Mouse (Mus musculus) embryo, embryonic 10.5 days (tissue): ENCODE measurements at regions not wholly inside any gene's neighbourhood (a gene's known extent, or its start where the extent isn't known, plus 50 kb on each side); places are given as distances from the start of the nearest gene placed in this dataset.

Experiments used
- DNase-seq: peaks from one replicate; pipeline ENCODE4 v3.0.0-alpha.2; 2015; ENCODE audit warnings: low spot score

GRCm38 (mm10) chr3:9200156-9200555 is 409.7 kb downstream of the Zfp704 start:
- DNase-seq = no peak

DNA sequence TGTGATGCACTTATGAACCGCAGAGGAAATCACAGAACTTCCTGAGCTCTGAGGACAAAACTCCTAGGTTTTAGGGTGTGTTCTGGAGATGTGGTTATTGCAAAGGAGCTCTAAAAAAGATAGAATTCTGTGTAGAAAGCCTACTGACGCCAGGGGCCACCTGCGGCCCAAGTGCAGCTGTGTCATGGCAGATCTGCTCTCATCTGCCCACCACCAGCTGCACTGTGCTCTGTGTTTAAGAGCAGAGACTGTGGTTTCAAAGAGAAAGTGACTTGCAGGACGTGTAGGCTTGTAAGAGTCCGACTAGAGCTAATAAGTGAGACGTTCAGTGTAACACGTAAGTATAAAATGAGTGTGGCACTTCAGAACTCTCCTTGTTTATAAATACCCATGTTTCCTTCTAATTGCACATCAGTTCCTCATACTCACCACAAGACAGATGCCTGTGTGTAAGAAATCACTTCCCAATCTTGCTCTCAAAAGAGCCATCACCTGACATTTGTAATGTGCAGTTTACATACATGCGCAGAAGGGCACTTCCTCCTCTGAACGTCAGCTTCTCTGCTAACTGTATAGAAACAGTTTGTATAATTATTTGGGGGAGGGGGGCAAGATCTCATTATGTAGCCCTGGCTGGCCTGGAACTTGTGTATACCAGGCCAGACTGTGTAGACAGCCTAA is 411.1 kb downstream of the Zfp704 start:
- DNase-seq = no peak

DNA sequence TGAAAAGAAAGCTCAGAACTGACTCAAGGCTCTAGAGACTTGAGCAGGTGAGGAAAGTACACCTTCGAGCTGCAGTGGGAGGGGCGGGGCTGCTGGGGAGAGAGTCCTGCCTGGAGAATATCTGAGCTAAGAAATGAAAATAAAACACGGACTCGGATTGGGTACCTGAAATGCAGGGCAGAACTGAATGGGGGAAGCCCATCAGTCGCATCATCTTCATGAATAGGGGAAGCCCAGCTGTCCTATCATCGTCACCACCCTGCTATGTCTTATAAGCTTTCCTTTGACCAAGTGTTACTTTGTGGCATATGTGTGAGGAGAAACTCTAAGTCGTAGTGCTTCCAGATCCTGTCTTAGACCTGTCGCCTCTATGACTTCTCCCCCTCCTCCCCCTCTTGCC is 414.1 kb downstream of the Zfp704 start:
- no peak for DNase-seq

DNA sequence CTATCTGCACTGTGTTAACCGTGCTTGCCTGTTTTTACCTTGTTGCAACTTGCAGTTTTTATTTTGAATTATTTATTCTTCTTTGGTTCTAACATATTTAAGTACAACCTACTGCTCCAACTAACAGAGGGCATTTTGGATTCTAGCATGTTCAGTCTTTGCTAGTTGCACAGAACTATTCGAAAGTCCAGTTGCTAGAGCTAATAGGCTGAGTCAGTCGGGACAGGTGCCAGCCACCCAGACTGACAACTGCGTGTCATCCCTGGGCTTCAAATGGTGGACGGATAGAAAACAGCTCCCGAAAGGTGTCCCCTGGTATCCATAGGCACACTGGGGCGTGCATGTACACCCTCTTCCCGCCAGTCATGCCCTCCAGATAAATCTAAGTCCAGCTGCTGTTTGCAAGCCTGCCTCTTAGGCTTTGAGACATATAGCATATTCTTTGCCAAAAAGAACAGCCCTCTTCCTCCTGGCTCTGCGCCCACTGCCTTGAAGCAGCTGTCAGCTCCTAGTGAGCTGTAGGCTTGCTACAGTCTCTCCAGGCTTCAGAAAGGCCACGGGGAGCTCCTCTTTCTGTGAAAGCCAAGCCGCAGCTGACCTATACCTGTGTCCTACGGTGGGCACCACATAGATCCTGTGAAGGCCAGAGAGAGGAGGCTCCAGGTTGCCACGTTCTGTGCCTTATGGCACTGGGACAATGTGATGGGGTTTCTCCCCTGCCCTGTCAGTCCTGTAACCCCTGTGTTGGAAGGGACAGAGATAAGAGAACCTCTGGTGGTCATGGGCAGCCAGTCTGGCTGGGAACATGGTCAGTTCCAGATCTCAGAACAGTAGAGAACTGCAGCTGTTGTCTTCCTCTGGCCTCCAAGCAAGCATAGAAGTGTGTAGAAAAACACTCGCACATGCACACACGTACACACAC is 420.3 kb downstream of the Zfp704 start:
- no peak for DNase-seq

- DNase-seq = no peak
Measured at GRCm38 (mm10) chr3:9186364-9187120, 423.3 kb downstream of the Zfp704 start.

GRCm38 (mm10) chr3:9181576-9181975 is 428.3 kb downstream of the Zfp704 start:
- DNase-seq = no peak

- DNase-seq = peak; percentile 44
Measured at GRCm38 (mm10) chr3:9179641-9180040, 430.2 kb downstream of the Zfp704 start.

- DNase-seq = no peak
Measured at GRCm38 (mm10) chr3:9174517-9174832, 435.4 kb downstream of the Zfp704 start.

DNA sequence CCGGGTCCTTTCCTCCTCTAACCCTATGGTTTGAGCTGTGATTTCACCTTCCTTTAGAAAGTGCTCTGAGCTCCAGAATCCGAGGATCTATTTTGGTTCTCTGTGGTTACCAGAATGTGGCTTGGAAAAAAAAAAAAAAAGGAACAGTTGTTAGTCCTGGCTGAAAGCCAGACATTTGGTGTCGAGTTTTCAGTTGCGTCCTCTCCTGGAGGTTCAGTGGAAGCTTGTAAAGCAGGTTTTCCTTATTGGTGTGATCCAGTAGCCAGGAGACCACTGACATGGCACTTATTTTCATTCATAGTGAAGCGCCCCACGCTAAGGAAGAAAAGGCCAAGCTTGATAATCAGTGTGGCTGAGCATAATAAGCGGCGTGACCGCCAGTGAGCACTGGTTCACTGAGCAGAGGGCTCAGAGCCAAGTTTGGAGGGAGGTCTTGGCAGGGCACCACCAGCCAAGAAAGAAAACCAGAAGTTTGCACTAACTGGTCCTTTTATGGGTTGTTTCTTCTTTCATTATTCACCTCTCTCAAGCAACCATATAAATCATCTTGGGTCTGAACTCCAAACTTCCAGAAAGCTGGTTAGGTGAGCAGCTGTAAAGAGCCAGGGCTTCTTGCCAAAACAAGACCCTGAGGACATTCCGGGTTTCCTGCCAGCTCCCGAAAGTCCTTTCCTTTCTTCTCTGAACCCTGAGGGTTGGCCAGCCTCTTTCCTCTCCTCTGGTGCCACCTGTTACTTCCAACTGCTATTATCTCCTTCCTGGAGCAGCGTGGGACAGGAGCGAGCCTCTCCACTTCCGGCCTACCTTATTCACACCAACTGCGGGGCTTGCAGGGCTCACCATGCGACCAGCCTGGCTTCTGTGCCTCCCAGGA is 436.0 kb downstream of the Zfp704 start:
- DNase-seq = no peak

DNA sequence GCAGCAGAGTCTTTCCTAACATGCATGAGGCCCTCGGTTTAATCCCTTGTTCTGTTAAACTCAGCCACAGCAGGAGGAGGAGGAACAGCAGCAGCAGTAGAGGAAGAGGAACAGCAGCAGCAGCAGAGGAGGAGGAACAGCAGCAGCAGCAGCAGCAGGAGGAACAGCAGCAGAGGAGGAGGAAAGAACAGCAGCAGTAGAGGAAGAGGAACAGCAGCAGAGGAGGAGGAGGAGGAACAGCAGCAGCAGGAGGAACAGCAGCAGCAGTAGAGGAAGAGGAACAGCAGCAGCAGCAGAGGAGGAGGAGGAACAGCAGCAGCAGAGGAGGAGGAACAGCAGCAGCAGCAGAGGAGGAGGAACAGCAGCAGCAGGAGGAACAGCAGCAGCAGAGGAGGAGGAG is 437.9 kb downstream of the Zfp704 start:
- DNase-seq = no peak

GRCm38 (mm10) chr3:9168955-9169354 is 440.9 kb downstream of the Zfp704 start:
- no peak for DNase-seq

GRCm38 (mm10) chr3:9159073-9159472 is 450.8 kb downstream of the Zfp704 start:
- DNase-seq = peak; percentile 34

- DNase-seq = no peak
Measured at GRCm38 (mm10) chr3:9154172-9154571, 455.7 kb downstream of the Zfp704 start.

GRCm38 (mm10) chr3:9153690-9154089 is 456.2 kb downstream of the Zfp704 start:
- DNase-seq = no peak

GRCm38 (mm10) chr3:9152256-9152655 is 457.6 kb downstream of the Zfp704 start:
- no peak for DNase-seq

DNA sequence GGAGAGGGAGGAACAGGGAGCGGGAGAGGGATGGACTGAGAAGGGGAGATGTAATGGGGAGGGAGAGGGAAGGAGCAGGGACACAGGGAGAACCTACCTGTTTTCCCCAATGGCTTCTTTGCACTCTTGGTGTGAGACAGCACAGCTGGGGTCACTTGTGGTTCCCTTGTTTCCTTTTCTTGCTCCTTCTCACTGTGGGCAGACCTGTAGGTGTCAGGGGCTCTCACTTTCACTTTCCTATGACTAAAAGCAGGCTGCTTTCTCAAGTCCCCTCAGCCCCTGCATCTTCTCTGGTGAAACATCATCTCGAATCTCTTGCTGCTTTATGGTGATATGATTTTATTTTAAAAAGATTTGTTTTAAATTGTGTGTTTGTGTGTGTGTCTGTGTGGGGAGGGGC is 458.3 kb downstream of the Zfp704 start:
- DNase-seq = no peak

DNA sequence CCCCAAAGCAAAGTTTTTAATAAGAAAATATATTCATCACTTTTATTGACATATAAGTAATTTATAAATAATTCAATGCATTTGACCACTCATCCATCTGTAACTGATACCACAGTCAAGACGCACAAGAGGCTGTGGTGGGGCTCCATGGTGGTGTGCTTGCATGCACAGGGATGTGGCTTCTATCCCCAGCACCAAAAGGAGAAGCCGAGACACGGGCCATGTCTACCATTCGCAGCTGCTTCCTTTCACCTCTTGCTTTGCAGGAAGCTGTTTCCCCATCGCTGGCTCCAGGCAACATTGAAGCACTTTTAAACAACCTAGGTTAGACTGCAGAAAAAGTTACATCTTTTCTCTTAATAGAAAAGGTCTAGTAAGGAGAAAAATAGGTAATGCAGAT is 461.3 kb downstream of the Zfp704 start:
- DNase-seq = no peak

DNA sequence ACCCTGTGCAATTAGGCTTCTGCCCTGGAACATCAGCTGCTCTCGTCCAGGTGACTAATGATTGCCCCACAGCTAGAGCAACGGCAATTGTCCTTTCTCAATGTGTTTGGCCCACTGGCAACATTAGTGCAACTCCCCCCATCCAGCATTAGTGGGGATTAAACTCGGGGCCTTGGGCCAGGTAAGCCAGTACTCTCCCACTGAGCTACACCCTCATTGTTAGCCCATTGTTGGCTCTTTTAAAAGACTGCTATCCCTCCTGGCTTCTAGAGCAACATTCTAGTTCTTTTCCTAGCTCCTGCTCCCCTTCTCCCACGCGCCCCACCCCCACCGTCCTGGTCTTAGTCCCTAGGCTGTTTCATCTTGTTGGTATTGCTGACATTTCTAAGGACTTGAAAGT is 463.4 kb downstream of the Zfp704 start:
- no peak for DNase-seq

GRCm38 (mm10) chr3:9145612-9146011 is 464.3 kb downstream of the Zfp704 start:
- DNase-seq = no peak

DNA sequence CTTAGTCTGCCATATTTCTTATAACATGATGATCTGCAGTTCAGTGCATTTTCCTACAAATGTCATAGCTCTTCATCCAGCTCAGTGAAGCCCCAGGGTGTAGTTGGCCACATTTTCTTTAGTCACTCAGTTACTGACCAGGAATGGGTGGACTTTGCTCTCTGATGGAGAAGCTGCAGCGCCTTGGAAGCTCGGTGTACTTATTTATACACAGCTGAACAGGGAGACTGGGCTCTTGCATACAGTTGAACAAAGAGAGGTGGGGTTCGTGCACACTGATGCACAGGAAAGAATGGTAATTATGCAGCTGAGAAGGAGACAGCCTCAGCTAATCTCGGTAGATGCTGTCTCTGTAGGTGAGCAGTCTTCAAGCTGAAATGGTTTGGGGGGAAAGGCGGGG is 468.0 kb downstream of the Zfp704 start:
- no peak for DNase-seq

DNA sequence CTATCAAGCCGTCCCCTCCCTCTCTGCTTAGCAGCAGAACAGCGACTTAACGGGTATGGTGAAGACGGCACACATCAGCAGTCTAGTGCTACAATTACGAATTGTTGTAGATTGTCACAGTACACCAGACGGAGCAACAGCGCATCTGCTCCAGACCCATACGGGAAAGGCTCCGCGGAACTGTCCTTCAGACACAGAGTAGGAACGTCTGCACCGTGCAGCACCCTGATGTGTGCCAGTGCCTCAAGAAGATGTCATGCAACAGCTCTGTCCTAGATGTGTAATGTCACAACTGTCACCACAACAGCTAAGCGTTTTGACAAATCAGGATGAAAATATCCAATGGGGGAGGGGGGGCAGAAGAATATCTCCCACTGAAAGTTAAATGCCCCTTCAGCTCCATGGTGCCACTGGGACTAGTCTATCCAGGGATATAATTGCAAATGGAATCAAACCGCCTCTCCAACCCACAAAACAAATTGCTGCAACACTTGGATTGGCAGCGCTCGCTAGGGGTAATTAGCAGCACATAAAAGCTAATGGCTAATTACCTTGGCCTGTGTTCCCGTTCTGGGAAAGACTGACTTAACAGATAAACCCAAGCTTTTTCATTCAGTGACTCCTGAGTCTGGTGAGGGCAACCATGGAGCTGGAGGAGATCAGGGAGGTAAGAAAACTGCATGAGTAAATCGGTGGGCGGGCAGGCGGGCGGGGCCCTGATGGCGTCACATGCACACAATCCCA is 472.6 kb downstream of the Zfp704 start:
- no peak for DNase-seq
